Mouse (Mus musculus): ENCODE results near the gene Aox4. TPM values are rescaled to one million over a fixed set of nuclear protein-coding genes. Genes with fewer than 3 reads are reported as not detected.

Aox4 gene
- polyA plus RNA-seq, 1 experiment from 2014 or later: 0.03 TPM

- no peaks in the 10 kb centered on the region for H3K27me3 ChIP-seq (ENCODE audit: insufficient read depth, low read length)
- no peak overlapping the region for H3K27ac ChIP-seq
- ATAC-seq (replicated peaks; ENCODE audit: low FRiP score, low read depth) (no peak), DNase-seq (ENCODE audit: low spot score) (no peak)
- no peaks in the 10 kb centered on the region; the same call in 1 of the 2 replicates for H3K4me1 ChIP-seq (replicated peaks; ENCODE audit: insufficient read depth, low read length)
- no peaks in the 10 kb centered on the region for H3K36me3 ChIP-seq (ENCODE audit: insufficient read depth, low read length)
- no peak overlapping the region for H3K4me3 ChIP-seq (replicated peaks; ENCODE audit: low read depth, low read length)
- H3K9me3 ChIP-seq (replicated peaks; ENCODE audit: low read length): no peaks in the 10 kb centered on the region
- TF ChIP-seq CTCF (IDR thresholded peaks at IDR 0.05; ENCODE audit: low read depth): no peak
- H3K4me2 ChIP-seq (ENCODE audit: low read length): no peak overlapping the region
- 83% methylated on average over 4 of the region's 4 CpGs for WGBS
- no peak overlapping the region for H3K9ac ChIP-seq (ENCODE audit: low read depth, low read length)
These were observed 99.7 kb downstream of the Aox4 start for GRCm38 (mm10) chr1:58309853-58310252.

GRCm38 (mm10) chr1:58311221-58311864 is 101.1 kb downstream of the Aox4 start:
- no peak for TF ChIP-seq CTCF (IDR thresholded peaks at IDR 0.05; ENCODE audit: low read depth)
- ATAC-seq (replicated peaks; ENCODE audit: low FRiP score, low read depth) (no peak), DNase-seq (ENCODE audit: low spot score) (no peak)
- Histone ChIP-seq H3K4me2 (ENCODE audit: low read length) (no peak overlapping the region), H3K27ac (no peak overlapping the region), H3K9ac (ENCODE audit: low read depth, low read length) (no peak overlapping the region), H3K4me3 (replicated peaks; ENCODE audit: low read depth, low read length) (no peak overlapping the region), H3K9me3 (replicated peaks; ENCODE audit: low read length) (no peaks in the 10 kb centered on the region), H3K27me3 (ENCODE audit: insufficient read depth, low read length) (no peaks in the 10 kb centered on the region), H3K4me1 (replicated peaks; ENCODE audit: insufficient read depth, low read length) (no peaks in the 10 kb centered on the region), H3K36me3 (ENCODE audit: insufficient read depth, low read length) (no peaks in the 10 kb centered on the region)
- 79% methylated on average over 7 of the region's 7 CpGs for WGBS

GRCm38 (mm10) chr1:58313173-58313572 is 103.0 kb downstream of the Aox4 start:
- Histone ChIP-seq H3K9me3 (replicated peaks; ENCODE audit: low read length) (no peaks in the 10 kb centered on the region), H3K9ac (ENCODE audit: low read depth, low read length) (no peak overlapping the region), H3K36me3 (ENCODE audit: insufficient read depth, low read length) (no peaks in the 10 kb centered on the region), H3K4me2 (ENCODE audit: low read length) (no peak overlapping the region), H3K27me3 (ENCODE audit: insufficient read depth, low read length) (no peaks in the 10 kb centered on the region), H3K4me1 (replicated peaks; ENCODE audit: insufficient read depth, low read length) (no peaks in the 10 kb centered on the region), H3K27ac (no peak overlapping the region), H3K4me3 (replicated peaks; ENCODE audit: low read depth, low read length) (no peak overlapping the region)
- ATAC-seq (replicated peaks; ENCODE audit: low FRiP score, low read depth): no peak
- TF ChIP-seq CTCF (IDR thresholded peaks at IDR 0.05; ENCODE audit: low read depth): no peak
- DNase-seq (ENCODE audit: low spot score): no peak
- WGBS: 91% methylated on average over 8 of the region's 8 CpGs

GRCm38 (mm10) chr1:58315532-58315931 is 105.3 kb downstream of the Aox4 start:
- H3K4me2 ChIP-seq (ENCODE audit: low read length): no peak overlapping the region
- no peaks in the 10 kb centered on the region for H3K4me1 ChIP-seq (replicated peaks; ENCODE audit: insufficient read depth, low read length)
- no peaks in the 10 kb centered on the region for H3K36me3 ChIP-seq (ENCODE audit: insufficient read depth, low read length)
- 61% methylated on average over 6 of the region's 6 CpGs for WGBS
- no peak overlapping the region for H3K4me3 ChIP-seq (replicated peaks; ENCODE audit: low read depth, low read length)
- no peak for DNase-seq (ENCODE audit: low spot score)
- TF ChIP-seq CTCF (IDR thresholded peaks at IDR 0.05; ENCODE audit: low read depth): no peak
- no peak overlapping the region for H3K9ac ChIP-seq (ENCODE audit: low read depth, low read length)
- H3K9me3 ChIP-seq (replicated peaks; ENCODE audit: low read length): no peaks in the 10 kb centered on the region
- H3K27me3 ChIP-seq (ENCODE audit: insufficient read depth, low read length): no peaks in the 10 kb centered on the region
- ATAC-seq (replicated peaks; ENCODE audit: low FRiP score, low read depth): no peak
- H3K27ac ChIP-seq: no peak overlapping the region

Other genes with a start within 250 kb of the Aox4 start
- 8.9 and 9.3 TPM in 2 replicates for gene Sgo2a, start 214.4 kb upstream of the Aox4 start, polyA plus RNA-seq (2015; fragmentation: Nextera tagmentation; extraction: Ambion mirVana)
- gene Kctd18, start 191.4 kb upstream of the Aox4 start, polyA plus RNA-seq (2015; fragmentation: Nextera tagmentation; extraction: Ambion mirVana): 12.0 and 12.7 TPM in 2 replicates
- gene Aox1, start 180.5 kb upstream of the Aox4 start, polyA plus RNA-seq (2015; fragmentation: Nextera tagmentation; extraction: Ambion mirVana): 0.13 and 0.15 TPM in 2 replicates
- gene Aox3, start 97.3 kb upstream of the Aox4 start, polyA plus RNA-seq (2015; fragmentation: Nextera tagmentation; extraction: Ambion mirVana): 3.8 and 4.2 TPM in 2 replicates
- gene Aox2, start 67.9 kb downstream of the Aox4 start, polyA plus RNA-seq (2015; fragmentation: Nextera tagmentation; extraction: Ambion mirVana): 0.08 and 0.09 TPM in 2 replicates
- gene Bzw1, start 182.5 kb downstream of the Aox4 start, polyA plus RNA-seq (2015; fragmentation: Nextera tagmentation; extraction: Ambion mirVana): 316 and 335 TPM in 2 replicates
- gene Clk1, start 213.7 kb downstream of the Aox4 start, polyA plus RNA-seq (2015; fragmentation: Nextera tagmentation; extraction: Ambion mirVana): 171 and 175 TPM in 2 replicates
- 33.6 and 36.4 TPM in 2 replicates for gene Nif3l1, start 234.8 kb downstream of the Aox4 start, polyA plus RNA-seq (2015; fragmentation: Nextera tagmentation; extraction: Ambion mirVana)
- 52.6 and 53.3 TPM in 2 replicates for gene Ppil3, start 235.1 kb downstream of the Aox4 start, polyA plus RNA-seq (2015; fragmentation: Nextera tagmentation; extraction: Ambion mirVana)

All from kidney, postnatal 0 days (tissue).